8 mouse cellular contexts compared by ENCODE assay signal in the genomic region with DNA sequence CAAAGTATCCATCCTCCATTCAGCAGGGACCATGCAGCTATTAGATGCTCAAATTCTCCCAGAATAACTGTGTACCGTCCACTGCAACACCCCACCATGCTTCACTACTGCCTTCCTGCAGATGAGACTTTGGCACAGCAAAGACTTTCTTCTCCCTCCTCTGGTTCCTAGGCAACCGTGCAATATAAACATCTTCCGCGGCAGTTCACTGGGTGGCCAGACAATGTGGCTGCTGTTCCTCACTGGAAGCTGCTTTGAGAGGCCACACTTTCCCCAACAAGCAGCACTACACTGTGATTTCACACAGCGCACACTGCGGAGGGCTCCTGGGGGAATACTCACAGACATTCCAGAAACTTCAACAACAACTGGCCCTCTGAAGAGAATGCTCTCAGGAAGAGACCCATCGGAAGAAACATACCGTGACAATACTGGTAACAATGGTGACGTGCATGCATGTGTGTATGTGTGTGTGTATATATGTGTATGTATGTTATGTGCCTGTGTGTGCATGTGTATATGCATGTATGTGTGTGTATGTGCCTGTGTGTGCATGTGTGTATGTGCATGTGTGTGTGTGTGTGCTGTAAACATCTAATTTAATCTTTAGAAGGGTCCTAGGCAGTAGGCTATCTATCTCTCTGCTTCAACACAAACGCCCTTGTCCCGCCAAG. TPM values are rescaled to one million over a fixed set of nuclear protein-coding genes. Genes with fewer than 3 reads are reported as not detected.
DNase-seq lines count a peak whose midpoint lies in the region.

No protein-coding gene starts in this region.

- H3K27me3 ChIP-seq in limb, embryonic 10.5 days (ENCODE audit: low read depth, poor library complexity, severe bottlenecking), result no peaks in the 10 kb centered on the region

- 53% methylated on average over 11 of the region's 11 CpGs for WGBS in limb, embryonic 10.5 days

- H3K4me1 ChIP-seq in limb, embryonic 10.5 days, result peaks cover 13% of the 10 kb centered on the region

- no peaks in the 10 kb centered on the region for H3K36me3 ChIP-seq in limb, embryonic 10.5 days

- no peaks in the 10 kb centered on the region for H3K9me3 ChIP-seq in limb, embryonic 10.5 days (replicated peaks)

- peak; percentile 61 for DNase-seq in brain, adult 2 months (ENCODE audit: low read depth, low spot score)
- peak; percentile 55 for DNase-seq in embryo, embryonic 9.5 days (ENCODE audit: extremely low spot score)
- peak; percentile 9 to 20 for DNase-seq in heart, postnatal 14 days
- no peak for DNase-seq in limb, embryonic 10.5 days (ENCODE audit: low spot score)
- DNase-seq in retina, embryonic 14.5 days (ENCODE audit: low spot score), result peak; percentile 72
- no peak for DNase-seq in MN1 (ENCODE audit: low spot score)
- no peak for DNase-seq in thymus, adult 18-20 months
- DNase-seq in kidney, postnatal 36 days, result no peak

- H3K4me3 ChIP-seq in limb, embryonic 10.5 days, result no peak overlapping the region

- intact Hi-C loops in heart, postnatal 14 days (cut with DNase I), result no loop called here

- peak overlapping the region; percentile 61 for H3K27ac ChIP-seq in limb, embryonic 10.5 days

RNA-seq across cellular contexts. Expression of gene Sdr42e1, which starts 13.0 kb away (rescaled TPM):
- total RNA-seq in heart, postnatal 14 days (2021), result 1 to 10 TPM; 1.6 to 2.2 TPM
- 0.64 and 0.78 TPM in 2 replicates for polyA plus RNA-seq in limb, embryonic 10.5 days (2016; fragmentation: Nextera tagmentation; extraction: Ambion mirVana)

RNA-seq across cellular contexts. Expression of gene Hsd17b2, which starts 41.2 kb away (rescaled TPM):
- total RNA-seq in heart, postnatal 14 days (2021), result not detected
- not detected in 2 replicates for polyA plus RNA-seq in limb, embryonic 10.5 days (2016; fragmentation: Nextera tagmentation; extraction: Ambion mirVana)

Comparison
In these comparisons a context has a peak if more than half of its experiments do, and no peak if none do; other contexts are left out.
1. DNase-seq: peak in brain, adult 2 months (single experiment), embryo, embryonic 9.5 days (single experiment), heart, postnatal 14 days (2 of 2) and retina, embryonic 14.5 days (single experiment); none in limb, embryonic 10.5 days (single experiment), MN1 (single experiment), thymus, adult 18-20 months (0 of 2) and kidney, postnatal 36 days (0 of 2).